Mouse (Mus musculus): ENCODE results near the gene Vwa7. TPM values are rescaled to one million over a fixed set of nuclear protein-coding genes. Genes with fewer than 3 reads are reported as not detected.
A peak's percentile ranks its signal among the peaks of the same experiment; 100 is the strongest.

Gene Vwa7
- polyA plus RNA-seq, 1 experiment from 2014 or later: 0.08 TPM

- no peak overlapping the region for H3K27ac ChIP-seq (ENCODE audit: low read depth, low read length)
Measured at GRCm38 (mm10) chr17:35060737-35061297, 44.4 kb downstream of the Vwa7 start.

GRCm38 (mm10) chr17:35061299-35061698, 44.9 kb downstream of the Vwa7 start:
- peaks cover 3% of the 10 kb centered on the region for H3K36me3 ChIP-seq (ENCODE audit: control insufficient read depth, insufficient read depth, low read length)
- no peak for ATAC-seq (ENCODE audit: insufficient read depth, low FRiP score, low TSS enrichment)
- 0 out of 2 replicates have a peak overlapping the region, but pooled peaks have one; percentile 60 for H3K4me3 ChIP-seq (ENCODE audit: low read depth, low read length)
- H3K4me1 ChIP-seq (ENCODE audit: control insufficient read depth, insufficient read depth, low read length): peaks cover 23% of the 10 kb centered on the region
- no peak for DNase-seq (ENCODE audit: low spot score)
- 85% methylated on average over 8 of the region's 8 CpGs for WGBS
- no peaks in the 10 kb centered on the region for H3K9me3 ChIP-seq (ENCODE audit: control insufficient read depth, low read length)
- H3K9ac ChIP-seq (ENCODE audit: low read length): no peak overlapping the region
- no peak overlapping the region for H3K27ac ChIP-seq (ENCODE audit: low read depth, low read length)
- peaks cover 17% of the 10 kb centered on the region for H3K27me3 ChIP-seq (ENCODE audit: control insufficient read depth, insufficient read depth, low read length)
- no peak overlapping the region for H3K4me2 ChIP-seq (ENCODE audit: low read depth)

More at GRCm38 (mm10) chr17:35060737-35061297, 44.4 kb downstream of the Vwa7 start:
- ATAC-seq (ENCODE audit: insufficient read depth, low FRiP score, low TSS enrichment): no peak
- DNase-seq (ENCODE audit: low spot score): no peak
- peak overlapping the region; percentile 60 for H3K4me3 ChIP-seq (ENCODE audit: low read depth, low read length)
- H3K36me3 ChIP-seq (ENCODE audit: control insufficient read depth, insufficient read depth, low read length): peaks cover 7% of the 10 kb centered on the region
- H3K27me3 ChIP-seq (ENCODE audit: control insufficient read depth, insufficient read depth, low read length): peaks cover 17% of the 10 kb centered on the region
- H3K9ac ChIP-seq (ENCODE audit: low read length): no peak overlapping the region; the same call in none of the 2 replicates
- WGBS: 60% methylated on average over 22 of the region's 22 CpGs
- peaks cover 23% of the 10 kb centered on the region for H3K4me1 ChIP-seq (ENCODE audit: control insufficient read depth, insufficient read depth, low read length)
- H3K4me2 ChIP-seq (ENCODE audit: low read depth): peak overlapping the region; percentile 92
- H3K9me3 ChIP-seq (ENCODE audit: control insufficient read depth, low read length): no peaks in the 10 kb centered on the region

- H3K4me1 ChIP-seq (ENCODE audit: control insufficient read depth, insufficient read depth, low read length): peaks cover 21% of the 10 kb centered on the region
Measured at GRCm38 (mm10) chr17:35063466-35063865, 47.1 kb downstream of the Vwa7 start.

GRCm38 (mm10) chr17:35064378-35064877, 48.0 kb downstream of the Vwa7 start:
- no peak for DNase-seq (ENCODE audit: low spot score)
- Histone ChIP-seq H3K36me3 (ENCODE audit: control insufficient read depth, insufficient read depth, low read length) (peaks cover 2% of the 10 kb centered on the region; the same call in 1 of the 2 replicates), H3K9me3 (ENCODE audit: control insufficient read depth, low read length) (no peaks in the 10 kb centered on the region), H3K27me3 (ENCODE audit: control insufficient read depth, insufficient read depth, low read length) (peaks cover 20% of the 10 kb centered on the region), H3K4me1 (ENCODE audit: control insufficient read depth, insufficient read depth, low read length) (peaks cover 21% of the 10 kb centered on the region), H3K27ac (ENCODE audit: low read depth, low read length) (no peak overlapping the region), H3K9ac (ENCODE audit: low read length) (no peak overlapping the region; the same call in 1 of the 2 replicates), H3K4me3 (ENCODE audit: low read depth, low read length) (no peak overlapping the region), H3K4me2 (ENCODE audit: low read depth) (peak overlapping the region; percentile 57)
- WGBS: 29% methylated on average over 10 of the region's 10 CpGs
- no peak for ATAC-seq (ENCODE audit: insufficient read depth, low FRiP score, low TSS enrichment)

More at GRCm38 (mm10) chr17:35063466-35063865, 47.1 kb downstream of the Vwa7 start:
- Histone ChIP-seq H3K4me2 (ENCODE audit: low read depth) (no peak overlapping the region), H3K27me3 (ENCODE audit: control insufficient read depth, insufficient read depth, low read length) (peaks cover 20% of the 10 kb centered on the region), H3K9ac (ENCODE audit: low read length) (no peak overlapping the region), H3K27ac (ENCODE audit: low read depth, low read length) (no peak overlapping the region), H3K4me3 (ENCODE audit: low read depth, low read length) (no peak overlapping the region), H3K36me3 (ENCODE audit: control insufficient read depth, insufficient read depth, low read length) (peaks cover 2% of the 10 kb centered on the region; the same call in 1 of the 2 replicates), H3K9me3 (ENCODE audit: control insufficient read depth, low read length) (no peaks in the 10 kb centered on the region)
- no peak for DNase-seq (ENCODE audit: low spot score)
- 89% methylated on average over 3 of the region's 3 CpGs for WGBS
- ATAC-seq (ENCODE audit: insufficient read depth, low FRiP score, low TSS enrichment): no peak

- H3K4me2 ChIP-seq (ENCODE audit: low read depth): peak within 1 kb of the TSS; percentile 57
- peaks cover 20% of the 10 kb centered on the region for H3K27me3 ChIP-seq (ENCODE audit: control insufficient read depth, insufficient read depth, low read length)
- peaks cover 2% of the 10 kb centered on the region; the same call in 1 of the 2 replicates for H3K36me3 ChIP-seq (ENCODE audit: control insufficient read depth, insufficient read depth, low read length)
- H3K9ac ChIP-seq (ENCODE audit: low read length): peak within 1 kb of the TSS; percentile 49
- H3K4me1 ChIP-seq (ENCODE audit: control insufficient read depth, insufficient read depth, low read length): peaks cover 16% of the 10 kb centered on the region
- WGBS: under 1% methylated on average over 48 of the region's 48 CpGs
- ATAC-seq (ENCODE audit: insufficient read depth, low FRiP score, low TSS enrichment): no peak
- no peak within 1 kb of the TSS for H3K27ac ChIP-seq (ENCODE audit: low read depth, low read length)
- peak within 1 kb of the TSS; percentile 22 for H3K4me3 ChIP-seq (ENCODE audit: low read depth, low read length)
- H3K9me3 ChIP-seq (ENCODE audit: control insufficient read depth, low read length): no peaks in the 10 kb centered on the region
- DNase-seq (ENCODE audit: low spot score): peak; percentile 49
Measured at GRCm38 (mm10) chr17:35064951-35065947, 48.9 kb downstream of the Vwa7 start, which contains the start of gene Ly6g6c. Gene Ly6g6c (plus strand): TSS chr17:35065388.

- Histone ChIP-seq H3K27me3 (ENCODE audit: control insufficient read depth, insufficient read depth, low read length) (peaks cover 20% of the 10 kb centered on the region), H3K27ac (ENCODE audit: low read depth, low read length) (no peak within 1 kb of the TSS)
Measured at GRCm38 (mm10) chr17:35066084-35066483, 49.7 kb downstream of the Vwa7 start, which contains the start of gene Mpig6b. Gene Mpig6b (minus strand): TSS chr17:35066184.

GRCm38 (mm10) chr17:35068213-35068914, 52.0 kb downstream of the Vwa7 start:
- H3K36me3 ChIP-seq (ENCODE audit: control insufficient read depth, insufficient read depth, low read length): no peaks in the 10 kb centered on the region
- H3K4me1 ChIP-seq (ENCODE audit: control insufficient read depth, insufficient read depth, low read length): peaks cover 13% of the 10 kb centered on the region
- H3K4me3 ChIP-seq (ENCODE audit: low read depth, low read length): no peak overlapping the region
- no peak overlapping the region; the same call in 1 of the 2 replicates for H3K9ac ChIP-seq (ENCODE audit: low read length)
- DNase-seq (ENCODE audit: low spot score) (no peak), ATAC-seq (ENCODE audit: insufficient read depth, low FRiP score, low TSS enrichment) (no peak)
- H3K4me2 ChIP-seq (ENCODE audit: low read depth): no peak overlapping the region
- peaks cover 20% of the 10 kb centered on the region for H3K27me3 ChIP-seq (ENCODE audit: control insufficient read depth, insufficient read depth, low read length)
- no peak overlapping the region for H3K27ac ChIP-seq (ENCODE audit: low read depth, low read length)
- H3K9me3 ChIP-seq (ENCODE audit: control insufficient read depth, low read length): no peaks in the 10 kb centered on the region
- WGBS: 88% methylated on average over 17 of the region's 17 CpGs

More at GRCm38 (mm10) chr17:35066084-35066483, 49.7 kb downstream of the Vwa7 start, which contains the start of gene Mpig6b:
- peaks cover 2% of the 10 kb centered on the region; the same call in 1 of the 2 replicates for H3K36me3 ChIP-seq (ENCODE audit: control insufficient read depth, insufficient read depth, low read length)
- DNase-seq (ENCODE audit: low spot score) (no peak), ATAC-seq (ENCODE audit: insufficient read depth, low FRiP score, low TSS enrichment) (no peak)
- peak within 1 kb of the TSS; percentile 49 for H3K9ac ChIP-seq (ENCODE audit: low read length)
- no peaks in the 10 kb centered on the region for H3K9me3 ChIP-seq (ENCODE audit: control insufficient read depth, low read length)
- peak within 1 kb of the TSS; percentile 22 for H3K4me3 ChIP-seq (ENCODE audit: low read depth, low read length)
- H3K4me2 ChIP-seq (ENCODE audit: low read depth): peak within 1 kb of the TSS; percentile 57
- H3K4me1 ChIP-seq (ENCODE audit: control insufficient read depth, insufficient read depth, low read length): peaks cover 13% of the 10 kb centered on the region
- WGBS: 47% methylated on average over 10 of the region's 10 CpGs
